Mouse (Mus musculus): ENCODE results near the gene Tbccd1. TPM values are rescaled to one million over a fixed set of nuclear protein-coding genes. Genes with fewer than 3 reads are reported as not detected.
"Not testable (repeated sequence)": the region's sequence is repeated elsewhere in the genome, so short reads cannot be mapped to it uniquely, and the experiment has no call there.

The Tbccd1 gene
- polyA plus RNA-seq, 1 experiment from 2014 or later = 37.1 TPM

- no peak overlapping the region for H3K4me3 ChIP-seq
- H3K27me3 ChIP-seq (ENCODE audit: low read depth, poor library complexity, severe bottlenecking) = no peaks in the 10 kb centered on the region
- DNase-seq (ENCODE audit: low spot score) = no peak
- 83% methylated on average over 3 of the region's 3 CpGs for WGBS
- H3K9me3 ChIP-seq (replicated peaks) = no peaks in the 10 kb centered on the region
- no peak overlapping the region for H3K27ac ChIP-seq
- H3K36me3 ChIP-seq = no peaks in the 10 kb centered on the region
- no peaks in the 10 kb centered on the region for H3K4me1 ChIP-seq
These were observed 58.9 kb downstream of the Tbccd1 start for GRCm38 (mm10) chr16:22798520-22798919.

- WGBS = 83% methylated on average over 5 of the region's 5 CpGs
- Histone ChIP-seq H3K27me3 (ENCODE audit: low read depth, poor library complexity, severe bottlenecking) (no peaks in the 10 kb centered on the region), H3K4me3 (no peak overlapping the region)
These were observed 59.9 kb downstream of the Tbccd1 start for GRCm38 (mm10) chr16:22797521-22797920.

GRCm38 (mm10) chr16:22795497-22795896, 62.0 kb downstream of the Tbccd1 start:
- no peak overlapping the region for H3K4me3 ChIP-seq
- 91% methylated on average over 3 of the region's 3 CpGs for WGBS
- no peaks in the 10 kb centered on the region for H3K9me3 ChIP-seq (replicated peaks)
- no peaks in the 10 kb centered on the region for H3K36me3 ChIP-seq
- peak; percentile 40 for DNase-seq (ENCODE audit: low spot score)
- H3K4me1 ChIP-seq = peaks cover 8% of the 10 kb centered on the region; the same call in 1 of the 2 replicates
- H3K27ac ChIP-seq = no peak overlapping the region
- no peaks in the 10 kb centered on the region for H3K27me3 ChIP-seq (ENCODE audit: low read depth, poor library complexity, severe bottlenecking)

More at GRCm38 (mm10) chr16:22797521-22797920, 59.9 kb downstream of the Tbccd1 start:
- no peak for DNase-seq (ENCODE audit: low spot score)
- Histone ChIP-seq H3K27ac (no peak overlapping the region), H3K9me3 (replicated peaks) (no peaks in the 10 kb centered on the region), H3K36me3 (no peaks in the 10 kb centered on the region), H3K4me1 (no peaks in the 10 kb centered on the region)

GRCm38 (mm10) chr16:22791235-22791634, 66.2 kb downstream of the Tbccd1 start:
- no peak overlapping the region for H3K27ac ChIP-seq
- H3K4me3 ChIP-seq = no peak overlapping the region
- 11% methylated on average over 2 of the region's 2 CpGs for WGBS
- peaks cover 12% of the 10 kb centered on the region for H3K4me1 ChIP-seq
- DNase-seq (ENCODE audit: low spot score) = no peak
- H3K9me3 ChIP-seq (replicated peaks) = no peaks in the 10 kb centered on the region
- 0 out of 2 replicates have a peak, but pooled peaks cover 3% of the 10 kb centered on the region for H3K27me3 ChIP-seq (ENCODE audit: low read depth, poor library complexity, severe bottlenecking)
- H3K36me3 ChIP-seq = no peaks in the 10 kb centered on the region

GRCm38 (mm10) chr16:22789908-22790367, 67.5 kb downstream of the Tbccd1 start:
- peaks cover 12% of the 10 kb centered on the region for H3K4me1 ChIP-seq
- no peaks in the 10 kb centered on the region for H3K9me3 ChIP-seq (replicated peaks)
- no peak for DNase-seq (ENCODE audit: low spot score)
- H3K36me3 ChIP-seq = no peaks in the 10 kb centered on the region
- H3K4me3 ChIP-seq = no peak overlapping the region
- 0 out of 2 replicates have a peak, but pooled peaks cover 3% of the 10 kb centered on the region for H3K27me3 ChIP-seq (ENCODE audit: low read depth, poor library complexity, severe bottlenecking)
- 39% methylated on average over 10 of the region's 10 CpGs for WGBS
- no peak overlapping the region for H3K27ac ChIP-seq

GRCm38 (mm10) chr16:22782686-22783085, 74.8 kb downstream of the Tbccd1 start:
- 83% methylated on average over 5 of the region's 5 CpGs for WGBS
- no peaks in the 10 kb centered on the region for H3K9me3 ChIP-seq (replicated peaks)
- H3K36me3 ChIP-seq = no peaks in the 10 kb centered on the region
- H3K27me3 ChIP-seq (ENCODE audit: low read depth, poor library complexity, severe bottlenecking) = no peaks in the 10 kb centered on the region
- DNase-seq (ENCODE audit: low spot score) = no peak
- no peak overlapping the region for H3K4me3 ChIP-seq
- H3K4me1 ChIP-seq = no peaks in the 10 kb centered on the region
- H3K27ac ChIP-seq = no peak overlapping the region

GRCm38 (mm10) chr16:22779228-22779835, 78.1 kb downstream of the Tbccd1 start:
- H3K27me3 ChIP-seq (ENCODE audit: low read depth, poor library complexity, severe bottlenecking) = no peaks in the 10 kb centered on the region
- DNase-seq (ENCODE audit: low spot score) = no peak
- no peaks in the 10 kb centered on the region for H3K36me3 ChIP-seq
- H3K9me3 ChIP-seq (replicated peaks) = no peaks in the 10 kb centered on the region
- no peak overlapping the region for H3K4me3 ChIP-seq
- H3K27ac ChIP-seq = no peak overlapping the region
- no peaks in the 10 kb centered on the region for H3K4me1 ChIP-seq
- 93% methylated on average over 3 of the region's 3 CpGs for WGBS

- not testable (repeated sequence) for DNase-seq (ENCODE audit: low spot score); H3K9me3 ChIP-seq (replicated peaks); H3K27ac ChIP-seq; H3K27me3 ChIP-seq (ENCODE audit: low read depth, poor library complexity, severe bottlenecking); H3K36me3 ChIP-seq; H3K4me3 ChIP-seq; H3K4me1 ChIP-seq
- WGBS = 94% methylated on average over 12 of the region's 12 CpGs
These were observed 79.2 kb downstream of the Tbccd1 start for GRCm38 (mm10) chr16:22778296-22778695.

GRCm38 (mm10) chr16:22775471-22775985, 81.9 kb downstream of the Tbccd1 start:
- no peak for DNase-seq (ENCODE audit: low spot score)
- Histone ChIP-seq H3K9me3 (replicated peaks) (no peaks in the 10 kb centered on the region), H3K4me1 (no peaks in the 10 kb centered on the region), H3K4me3 (no peak overlapping the region), H3K27ac (no peak overlapping the region), H3K36me3 (no peaks in the 10 kb centered on the region), H3K27me3 (ENCODE audit: low read depth, poor library complexity, severe bottlenecking) (no peaks in the 10 kb centered on the region)
- WGBS = 72% methylated on average over 5 of the region's 5 CpGs

GRCm38 (mm10) chr16:22768661-22769060, 88.8 kb downstream of the Tbccd1 start:
- no peak overlapping the region for H3K4me3 ChIP-seq
- H3K9me3 ChIP-seq (replicated peaks) = no peaks in the 10 kb centered on the region
- H3K36me3 ChIP-seq = no peaks in the 10 kb centered on the region
- 91% methylated on average over 8 of the region's 8 CpGs for WGBS
- DNase-seq (ENCODE audit: low spot score) = no peak
- no peaks in the 10 kb centered on the region for H3K4me1 ChIP-seq
- no peaks in the 10 kb centered on the region for H3K27me3 ChIP-seq (ENCODE audit: low read depth, poor library complexity, severe bottlenecking)
- no peak overlapping the region for H3K27ac ChIP-seq

GRCm38 (mm10) chr16:22767405-22767804, 90.1 kb downstream of the Tbccd1 start:
- Histone ChIP-seq H3K9me3 (replicated peaks) (no peaks in the 10 kb centered on the region), H3K36me3 (no peaks in the 10 kb centered on the region), H3K27ac (no peak overlapping the region), H3K4me3 (no peak overlapping the region), H3K4me1 (no peaks in the 10 kb centered on the region), H3K27me3 (ENCODE audit: low read depth, poor library complexity, severe bottlenecking) (no peaks in the 10 kb centered on the region)
- WGBS = 96% methylated on average over 3 of the region's 3 CpGs
- no peak for DNase-seq (ENCODE audit: low spot score)

- no peak overlapping the region for H3K27ac ChIP-seq
- no peaks in the 10 kb centered on the region for H3K36me3 ChIP-seq
- H3K4me1 ChIP-seq = no peaks in the 10 kb centered on the region
- H3K9me3 ChIP-seq (replicated peaks) = no peaks in the 10 kb centered on the region
- H3K4me3 ChIP-seq = no peak overlapping the region
- H3K27me3 ChIP-seq (ENCODE audit: low read depth, poor library complexity, severe bottlenecking) = no peaks in the 10 kb centered on the region
- WGBS = 83% methylated on average over 16 of the region's 16 CpGs
- DNase-seq (ENCODE audit: low spot score) = no peak
These were observed 90.7 kb downstream of the Tbccd1 start for GRCm38 (mm10) chr16:22766738-22767211.

GRCm38 (mm10) chr16:22765531-22765930, 91.9 kb downstream of the Tbccd1 start:
- H3K27ac ChIP-seq = no peak overlapping the region
- 95% methylated on average over 7 of the region's 7 CpGs for WGBS
- H3K4me3 ChIP-seq = no peak overlapping the region
- no peaks in the 10 kb centered on the region for H3K4me1 ChIP-seq
- H3K9me3 ChIP-seq (replicated peaks) = no peaks in the 10 kb centered on the region
- H3K27me3 ChIP-seq (ENCODE audit: low read depth, poor library complexity, severe bottlenecking) = no peaks in the 10 kb centered on the region
- DNase-seq (ENCODE audit: low spot score) = no peak
- H3K36me3 ChIP-seq = no peaks in the 10 kb centered on the region

All from limb, embryonic 10.5 days (tissue).